Mouse (Mus musculus) testis, postnatal 14 days (tissue): Measurements from ENCODE around the gene Nrip2.
"Not testable (repeated sequence)": the region's sequence is repeated elsewhere in the genome, so short reads cannot be mapped to it uniquely, and the experiment has no call there.

ENCODE experiments used
- DNase-seq: peaks from one replicate; pipeline ENCODE4 v3.0.0; 2021; ENCODE audit warnings: low spot score

The Nrip2 gene

GRCm38 (mm10) chr6:128398996-128399395 lies at the start of gene Nrip2:
Gene Nrip2 (plus strand): TSS chr6:128399296.
- no peak for DNase-seq

GRCm38 (mm10) chr6:128349711-128350110 lies 49.4 kb upstream of the Nrip2 start:
- no peak for DNase-seq

- DNase-seq, result no peak
Measured at GRCm38 (mm10) chr6:128354140-128354539, 45.0 kb upstream of the Nrip2 start.

GRCm38 (mm10) chr6:128355201-128355681 lies 43.9 kb upstream of the Nrip2 start:
- peak; percentile 47 for DNase-seq

- peak; percentile 94 for DNase-seq
Measured at GRCm38 (mm10) chr6:128355726-128356416, 43.2 kb upstream of the Nrip2 start, which contains the start of gene Tulp3. Gene Tulp3 (minus strand): TSS chr6:128355851.

GRCm38 (mm10) chr6:128358999-128359398 lies 40.1 kb upstream of the Nrip2 start:
- no peak for DNase-seq

GRCm38 (mm10) chr6:128361901-128362300 lies 37.2 kb upstream of the Nrip2 start:
- DNase-seq, result no peak

- DNase-seq, result peak; percentile 89
Measured at GRCm38 (mm10) chr6:128362381-128363006, 36.6 kb upstream of the Nrip2 start, which contains the start of the genes Rhno1 and Foxm1. Gene Rhno1 (minus strand): TSS chr6:128362911. Gene Foxm1 (plus strand): TSS chr6:128362967.

- DNase-seq, result no peak
Measured at GRCm38 (mm10) chr6:128363007-128363825, 35.9 kb upstream of the Nrip2 start.

GRCm38 (mm10) chr6:128364721-128365120 lies 34.4 kb upstream of the Nrip2 start:
- no peak for DNase-seq

- no peak for DNase-seq
Measured at GRCm38 (mm10) chr6:128366466-128366865, 32.6 kb upstream of the Nrip2 start.

- DNase-seq, result no peak
Measured at GRCm38 (mm10) chr6:128370040-128370439, 29.1 kb upstream of the Nrip2 start.

GRCm38 (mm10) chr6:128375192-128375591 lies 23.9 kb upstream of the Nrip2 start, which contains the start of the genes Tex52 and Gm44596:
Gene Tex52 (plus strand): TSS chr6:128375456.
Gene Gm44596 (plus strand): TSS chr6:128375503.
- DNase-seq, result no peak

GRCm38 (mm10) chr6:128376371-128377085 lies 22.6 kb upstream of the Nrip2 start:
- no peak for DNase-seq

- no peak for DNase-seq
Measured at GRCm38 (mm10) chr6:128379636-128380035, 19.5 kb upstream of the Nrip2 start.

GRCm38 (mm10) chr6:128380594-128381167 lies 18.4 kb upstream of the Nrip2 start:
- DNase-seq, result not testable (repeated sequence)

GRCm38 (mm10) chr6:128381254-128381653 lies 17.8 kb upstream of the Nrip2 start:
- no peak for DNase-seq

- DNase-seq, result no peak
Measured at GRCm38 (mm10) chr6:128383752-128384151, 15.3 kb upstream of the Nrip2 start.

- DNase-seq, result no peak
Measured at GRCm38 (mm10) chr6:128385026-128385425, 14.1 kb upstream of the Nrip2 start.

- DNase-seq, result no peak
Measured at GRCm38 (mm10) chr6:128389185-128389584, 9.9 kb upstream of the Nrip2 start.

GRCm38 (mm10) chr6:128390683-128391082 lies 8.4 kb upstream of the Nrip2 start:
- DNase-seq, result no peak
